Mouse (Mus musculus): ENCODE data around the gene Lefty1. TPM values are rescaled to one million over a fixed set of nuclear protein-coding genes. Genes with fewer than 3 reads are reported as not detected.

Gene Lefty1
- 0.29 TPM for polyA plus RNA-seq (2017; shearing (Covaris generic))

GRCm38 (mm10) chr1:180934467-180935419, at the start of gene Lefty1:
Gene Lefty1 (plus strand): TSS chr1:180935022.

GRCm38 (mm10) chr1:180892808-180893207, 42.0 kb upstream of the Lefty1 start, which contains the start of gene Lefty2:
Gene Lefty2 (plus strand): TSS chr1:180893108.

DNA sequence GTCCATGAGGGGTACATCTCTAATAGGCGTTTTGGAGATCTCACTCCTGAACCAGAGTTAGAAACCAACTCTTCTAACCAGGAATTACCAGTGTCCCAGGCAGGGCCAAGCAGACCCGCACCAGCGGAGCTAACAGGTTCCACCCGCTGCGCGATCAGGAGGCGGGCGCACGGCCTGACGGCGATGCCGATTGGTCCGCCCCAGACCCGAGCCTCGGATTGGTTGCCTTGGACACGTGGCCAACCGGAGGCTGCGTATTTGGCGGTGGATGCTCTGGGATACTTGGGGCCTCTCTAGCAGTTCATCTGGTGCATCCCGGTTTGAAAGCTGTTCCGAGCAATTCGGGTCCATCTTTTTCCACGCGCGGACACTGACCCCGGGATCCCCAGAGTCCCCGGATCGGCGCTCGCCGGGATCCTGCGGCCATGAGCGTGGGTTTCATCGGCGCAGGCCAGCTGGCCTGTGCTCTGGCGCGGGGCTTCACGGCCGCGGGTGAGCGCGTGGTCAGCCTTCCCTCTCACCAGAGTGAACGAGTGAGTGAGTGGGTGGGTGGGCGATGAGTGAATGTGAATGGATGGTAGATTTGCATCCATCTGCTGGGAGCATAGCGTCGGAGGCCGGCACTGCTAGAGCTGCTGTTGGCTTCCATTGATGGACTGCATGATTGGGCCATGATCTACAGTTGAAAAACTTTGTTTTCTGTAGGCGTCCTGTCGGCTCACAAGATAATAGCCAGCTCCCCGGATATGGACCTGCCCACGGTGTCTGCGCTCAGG, 30.6 kb upstream of the Lefty1 start, which contains the start of gene Pycr2:
Gene Pycr2, plus strand, starts transcription at position 255 of the 776 bp plus-strand sequence.

GRCm38 (mm10) chr1:180942166-180943031, 7.6 kb downstream of the Lefty1 start, which contains the start of gene Tmem63a:
Gene Tmem63a (plus strand): TSS chr1:180942344.

Other genes with a start within 250 kb of the Lefty1 start
- gene Mixl1, start 238.0 kb upstream of the Lefty1 start, polyA plus RNA-seq (2017; shearing (Covaris generic)): 0.13 TPM
- 48.7 TPM for gene Acbd3, start 209.0 kb upstream of the Lefty1 start, polyA plus RNA-seq (2017; shearing (Covaris generic))
- gene H3f3a, start 121.1 kb upstream of the Lefty1 start, polyA plus RNA-seq (2017; shearing (Covaris generic)): 1,306 TPM
- 45.5 TPM for gene Sde2, start 83.9 kb upstream of the Lefty1 start, polyA plus RNA-seq (2017; shearing (Covaris generic))
- not detected for gene Lefty2, start 41.9 kb upstream of the Lefty1 start, polyA plus RNA-seq (2017; shearing (Covaris generic))
- 94.9 TPM for gene Pycr2, start 30.7 kb upstream of the Lefty1 start, polyA plus RNA-seq (2017; shearing (Covaris generic))
- 45.8 TPM for gene Tmem63a, start 7.3 kb downstream of the Lefty1 start, polyA plus RNA-seq (2017; shearing (Covaris generic))
- gene Ephx1, start 85.9 kb downstream of the Lefty1 start, polyA plus RNA-seq (2017; shearing (Covaris generic)): 347 TPM
- gene 9130409I23Rik, start 116.2 kb downstream of the Lefty1 start, polyA plus RNA-seq (2017; shearing (Covaris generic)): not detected
- gene Nvl, start 209.2 kb downstream of the Lefty1 start, polyA plus RNA-seq (2017; shearing (Covaris generic)): 28.9 TPM
- gene Cnih4, start 209.7 kb downstream of the Lefty1 start, polyA plus RNA-seq (2017; shearing (Covaris generic)): 67.6 TPM